Mouse (Mus musculus): ENCODE measurements at regions not wholly inside any gene's neighbourhood (a gene's known extent, or its start where the extent isn't known, plus 50 kb on each side); places are given as distances from the start of the nearest gene placed in this dataset.

DNA sequence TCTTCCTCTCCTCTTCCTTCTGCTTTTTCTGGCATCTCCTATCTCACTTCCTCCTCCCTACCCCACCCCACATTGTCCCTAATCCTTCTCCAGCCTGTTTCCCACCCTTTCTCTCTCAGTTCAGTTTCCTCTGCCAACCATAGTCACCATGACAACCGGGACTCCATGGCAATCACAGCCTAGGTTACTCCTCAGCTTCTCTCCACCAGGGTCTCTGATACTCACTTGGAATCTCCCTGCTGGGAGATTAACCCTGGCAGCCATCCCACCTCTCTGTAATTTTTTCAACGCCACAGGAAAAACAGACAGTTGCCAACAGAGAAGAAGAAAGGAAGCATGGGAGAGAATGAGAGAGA, 448.8 kb downstream of the Gm9195 start:
- TF ChIP-seq CTCF (conservative IDR thresholded peaks at IDR 0.05; ENCODE audit: low read length) (no peak), POU5F1 (IDR thresholded peaks at IDR 0.05; ENCODE audit: borderline replicate concordance, low read length) (no peak), NANOG (IDR thresholded peaks at IDR 0.05; ENCODE audit: borderline replicate concordance, low read length) (no peak)

All from E14TG2a.4 (cell line).